Comparison of ENCODE assay signal across 8 mouse cellular contexts in genomic region chr4:46371030-46371429, GRCm38 (mm10). TPM values are rescaled to one million over a fixed set of nuclear protein-coding genes. Genes with fewer than 3 reads are reported as not detected.
DNase-seq lines count a peak whose midpoint lies in the region; ATAC-seq lines count a peak whose summit lies in the region.

No protein-coding gene starts in this region.

- no peaks in the 10 kb centered on the region for H3K27me3 ChIP-seq in embryonic facial prominence, embryonic 14.5 days (replicated peaks; ENCODE audit: control insufficient read depth, insufficient read depth, low read length)
- peaks cover 15% of the 10 kb centered on the region for H3K27me3 ChIP-seq in heart, embryonic 16.5 days (ENCODE audit: control insufficient read depth, insufficient read depth, low read length)

- peak overlapping the region; percentile 25 for H3K4me3 ChIP-seq in embryonic facial prominence, embryonic 14.5 days (ENCODE audit: low read depth, low read length)
- H3K4me3 ChIP-seq in heart, embryonic 16.5 days (ENCODE audit: low read length) = peak overlapping the region; percentile 36

- DNase-seq in right cerebral cortex, adult 18-20 months = peak; percentile 21
- no peak for DNase-seq in right cerebral cortex, postnatal 36 days (ENCODE audit: low spot score in 2 of 2)
- peak; percentile 92 for DNase-seq in embryonic facial prominence, embryonic 14.5 days (ENCODE audit: low spot score)
- DNase-seq in kidney, postnatal 10 days = peak; percentile 81
- peak; percentile 74 for DNase-seq in lung, postnatal 25 days (ENCODE audit: low spot score)
- peak; percentile 19 to 21 for DNase-seq in right cerebral cortex, adult 2 months (ENCODE audit: low spot score in 2 of 2)
- no peak for DNase-seq in thymus, postnatal 14 days

- H3K36me3 ChIP-seq in embryonic facial prominence, embryonic 14.5 days (ENCODE audit: control insufficient read depth, insufficient read depth, low read length) = no peaks in the 10 kb centered on the region
- 0 out of 2 replicates have a peak, but pooled peaks cover under 1% of the 10 kb centered on the region for H3K36me3 ChIP-seq in heart, embryonic 16.5 days (ENCODE audit: control insufficient read depth, insufficient read depth)

- peak; percentile 87 for ATAC-seq in embryonic facial prominence, embryonic 14.5 days (ENCODE audit: low read depth)
- ATAC-seq in heart, embryonic 16.5 days (replicated peaks; ENCODE audit: extremely low read depth, insufficient read depth, low FRiP score) = peak; percentile 89

- H3K9ac ChIP-seq in embryonic facial prominence, embryonic 14.5 days (ENCODE audit: low read depth, low read length) = peak overlapping the region; percentile 55; the same call in 1 of the 2 replicates
- peak overlapping the region; percentile 55; the same call in 1 of the 2 replicates for H3K9ac ChIP-seq in heart, embryonic 16.5 days (ENCODE audit: low read length)

- no peak overlapping the region for H3K27ac ChIP-seq in embryonic facial prominence, embryonic 14.5 days (replicated peaks; ENCODE audit: low read depth, low read length)
- no peak overlapping the region for H3K27ac ChIP-seq in heart, embryonic 16.5 days (ENCODE audit: low read length)

- 2% methylated on average over 14 of the region's 19 CpGs for WGBS in embryonic facial prominence, embryonic 14.5 days
- 2% methylated on average over 19 of the region's 19 CpGs for WGBS in heart, embryonic 16.5 days

- peaks cover 4% of the 10 kb centered on the region; the same call in 1 of the 2 replicates for H3K4me1 ChIP-seq in embryonic facial prominence, embryonic 14.5 days (ENCODE audit: control insufficient read depth, insufficient read depth, low read length)
- H3K4me1 ChIP-seq in heart, embryonic 16.5 days (ENCODE audit: control insufficient read depth, insufficient read depth, low read length) = peaks cover 17% of the 10 kb centered on the region

- H3K4me2 ChIP-seq in embryonic facial prominence, embryonic 14.5 days (ENCODE audit: low read depth, low read length) = peak overlapping the region; percentile 51
- peak overlapping the region; percentile 63 for H3K4me2 ChIP-seq in heart, embryonic 16.5 days (ENCODE audit: low read depth, low read length)

- H3K9me3 ChIP-seq in embryonic facial prominence, embryonic 14.5 days (ENCODE audit: control insufficient read depth, low read length) = no peaks in the 10 kb centered on the region
- H3K9me3 ChIP-seq in heart, embryonic 16.5 days (replicated peaks; ENCODE audit: control insufficient read depth, low read length) = no peaks in the 10 kb centered on the region

RNA-seq across cellular contexts. Expression of gene Trmo, which starts 18.2 kb away (rescaled TPM):
- 8.8 and 10.0 TPM in 2 replicates for polyA plus RNA-seq in embryonic facial prominence, embryonic 14.5 days (2014; fragmentation: Nextera tagmentation; extraction: Ambion mirVana)
- polyA plus RNA-seq in heart, embryonic 16.5 days (2015; fragmentation: Nextera tagmentation; extraction: Ambion mirVana) = 8.6 and 11.1 TPM in 2 replicates

RNA-seq across cellular contexts. Expression of gene Foxe1, which starts 27.6 kb away (rescaled TPM):
- polyA plus RNA-seq in embryonic facial prominence, embryonic 14.5 days (2014; fragmentation: Nextera tagmentation; extraction: Ambion mirVana) = 1.6 and 1.7 TPM in 2 replicates
- not detected in 2 replicates for polyA plus RNA-seq in heart, embryonic 16.5 days (2015; fragmentation: Nextera tagmentation; extraction: Ambion mirVana)

RNA-seq across cellular contexts. Expression of gene Hemgn, which starts 42.3 kb away (rescaled TPM):
- polyA plus RNA-seq in embryonic facial prominence, embryonic 14.5 days (2014; fragmentation: Nextera tagmentation; extraction: Ambion mirVana) = 0.47 and 0.51 TPM in 2 replicates
- 1.1 and 1.8 TPM in 2 replicates for polyA plus RNA-seq in heart, embryonic 16.5 days (2015; fragmentation: Nextera tagmentation; extraction: Ambion mirVana)

Comparison
In these comparisons a context has a peak if more than half of its experiments do, and no peak if none do; other contexts are left out.
1. DNase-seq: peak in right cerebral cortex, adult 18-20 months (single experiment), embryonic facial prominence, embryonic 14.5 days (single experiment), kidney, postnatal 10 days (single experiment), lung, postnatal 25 days (single experiment) and right cerebral cortex, adult 2 months (2 of 2); none in right cerebral cortex, postnatal 36 days (0 of 2) and thymus, postnatal 14 days (single experiment).